Mouse (Mus musculus): ENCODE results near the gene Cd180.
"Not testable (repeated sequence)": the region's sequence is repeated elsewhere in the genome, so short reads cannot be mapped to it uniquely, and the experiment has no call there.

The Cd180 gene

GRCm38 (mm10) chr13:102684890-102685289, 8.5 kb upstream of the Cd180 start:
- DNase-seq: peak in 1 of 2 experiments; percentile 6

- no peak for DNase-seq
Measured at GRCm38 (mm10) chr13:102688121-102688520, 5.2 kb upstream of the Cd180 start.

DNA sequence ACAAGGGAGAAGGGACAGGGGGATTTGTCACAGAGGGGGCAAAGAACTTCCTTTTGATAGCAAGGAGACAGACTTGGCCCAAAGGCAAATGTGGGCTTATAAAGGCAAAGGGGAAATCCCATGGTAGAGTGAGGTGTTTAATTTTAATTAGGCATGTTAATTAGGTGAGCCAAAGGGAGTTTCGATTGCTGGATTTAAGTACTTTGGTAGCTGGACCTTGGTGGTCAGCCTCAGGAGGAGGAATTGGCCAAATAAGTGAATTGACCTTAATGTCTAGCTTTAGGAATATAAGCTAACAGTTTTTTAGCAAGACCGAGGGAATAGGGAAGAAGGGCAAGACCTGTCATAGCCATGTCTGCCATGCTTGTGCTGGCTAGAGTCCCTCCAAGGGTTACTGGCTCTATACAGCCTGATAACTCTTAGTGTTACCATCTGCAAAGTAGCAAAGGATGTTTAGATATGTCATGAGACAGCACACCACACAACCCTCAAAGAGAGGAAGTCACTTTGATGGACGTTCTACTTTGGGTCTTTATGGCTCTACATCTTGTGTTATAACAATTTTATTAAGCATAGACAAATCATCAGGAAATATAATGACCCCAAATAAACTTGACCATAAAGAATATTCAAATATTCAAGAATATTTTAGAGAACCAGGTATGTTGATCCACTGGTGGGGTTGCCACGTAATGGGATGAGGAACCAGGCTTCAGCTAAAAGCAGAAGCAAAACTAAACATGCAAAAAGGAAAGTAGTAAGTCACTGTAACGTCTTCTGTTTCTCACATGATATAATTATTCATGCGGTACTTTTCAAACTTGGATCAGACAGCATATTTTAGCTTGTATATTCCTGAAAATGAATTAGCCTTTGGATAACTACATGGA, 3.9 kb upstream of the Cd180 start:
- DNase-seq: no peak

DNA sequence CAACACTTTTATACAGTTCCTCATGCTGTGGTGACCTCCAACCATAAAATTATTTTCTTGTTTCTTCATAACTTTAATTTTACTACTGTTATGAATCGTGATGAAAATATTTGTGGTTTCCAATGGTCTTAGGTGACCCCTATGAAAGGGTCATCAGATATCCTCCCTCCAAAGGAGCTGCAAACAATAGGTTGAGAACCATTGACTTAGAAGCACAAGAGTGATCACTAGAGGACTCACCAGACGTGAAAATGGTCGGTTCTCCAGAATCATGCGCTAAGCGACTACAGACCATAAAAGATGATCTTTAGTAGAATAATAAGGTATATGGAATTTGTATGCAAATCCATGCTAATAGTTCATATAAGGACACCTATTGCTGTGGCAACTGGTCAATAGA, 3.2 kb upstream of the Cd180 start:
- no peak for DNase-seq

DNA sequence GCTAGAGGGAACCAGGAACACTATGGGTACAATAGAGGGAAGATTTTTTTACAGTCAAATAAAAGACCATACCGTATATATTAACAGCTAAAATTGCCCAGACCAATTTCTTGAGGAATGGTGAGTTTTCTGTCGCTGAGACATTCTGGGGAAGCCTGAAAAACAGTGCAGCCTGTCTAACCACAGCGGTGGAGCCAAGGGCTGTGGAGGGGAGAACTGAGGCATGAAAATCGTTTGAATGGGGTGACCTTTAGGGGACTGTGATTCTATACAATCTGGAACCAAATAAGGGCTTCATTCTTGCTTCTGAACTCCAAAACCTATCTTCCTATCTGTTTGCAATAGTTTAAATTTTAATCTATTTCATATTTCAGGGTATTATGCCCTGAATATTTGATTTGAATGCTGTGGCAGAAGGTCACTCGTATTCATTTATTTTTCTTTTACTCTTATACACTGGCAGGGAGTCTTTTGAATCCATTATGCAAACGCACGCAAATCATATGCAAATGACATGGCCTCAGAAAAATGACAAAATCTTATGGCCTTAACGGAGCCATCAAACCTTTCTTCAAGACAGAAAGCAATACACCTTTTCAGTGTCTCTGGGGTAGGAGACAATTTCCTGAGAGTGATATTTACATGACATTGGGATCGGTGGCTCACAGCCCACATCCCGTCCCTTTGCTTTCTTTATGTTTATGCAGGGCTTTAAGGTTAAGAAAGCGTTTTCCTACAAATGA, 1.8 kb upstream of the Cd180 start:
- no peak for DNase-seq

DNA sequence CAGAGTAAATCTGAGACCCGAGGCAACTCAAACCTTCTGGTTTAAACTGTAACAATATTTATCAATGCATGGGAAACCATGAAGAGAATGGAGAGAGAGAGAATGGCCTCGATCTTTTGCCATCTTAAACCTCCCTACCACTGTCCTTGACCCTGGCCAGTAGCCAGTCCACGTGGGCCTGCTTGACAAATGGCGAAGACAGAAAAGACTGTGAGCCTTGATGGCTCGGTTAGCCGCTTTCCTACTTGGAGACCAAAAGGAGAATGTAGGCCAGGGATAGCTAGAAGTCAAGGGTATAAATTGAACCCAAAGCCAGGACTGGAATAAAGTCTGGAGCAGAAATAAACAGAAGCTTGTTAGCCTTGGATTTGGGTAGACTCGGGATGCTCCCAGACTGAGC, 796 bp downstream of the Cd180 start:
- DNase-seq: no peak

- no peak for DNase-seq
Measured at GRCm38 (mm10) chr13:102695121-102695905, 2.0 kb downstream of the Cd180 start.

DNA sequence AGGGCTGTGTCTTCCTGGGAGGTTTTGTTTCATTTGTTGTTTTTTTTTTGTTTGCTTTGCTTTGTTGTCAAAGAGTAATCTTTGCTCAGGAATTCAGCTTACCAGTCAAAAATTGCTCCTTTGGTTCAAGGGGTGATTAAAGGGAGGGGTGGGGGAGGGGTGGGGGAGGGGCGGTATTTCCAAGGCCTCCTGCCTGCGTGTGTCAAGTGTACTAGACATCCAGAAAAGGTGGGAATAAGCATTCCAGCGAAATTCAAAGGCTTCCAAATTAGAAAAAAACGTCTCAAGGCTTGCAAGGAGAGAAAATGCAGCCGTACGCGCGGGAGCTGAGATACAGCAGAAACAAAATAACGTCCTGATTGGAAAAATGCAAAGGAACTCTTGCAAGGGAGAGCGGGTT, 5.0 kb downstream of the Cd180 start:
- no peak for DNase-seq

- peak; percentile 53 to 72 for DNase-seq
Measured at GRCm38 (mm10) chr13:102698751-102699323, 5.5 kb downstream of the Cd180 start.

- no peak for DNase-seq
Measured at GRCm38 (mm10) chr13:102700176-102700575, 6.8 kb downstream of the Cd180 start.

GRCm38 (mm10) chr13:102700744-102701143, 7.4 kb downstream of the Cd180 start:
- no peak for DNase-seq

DNA sequence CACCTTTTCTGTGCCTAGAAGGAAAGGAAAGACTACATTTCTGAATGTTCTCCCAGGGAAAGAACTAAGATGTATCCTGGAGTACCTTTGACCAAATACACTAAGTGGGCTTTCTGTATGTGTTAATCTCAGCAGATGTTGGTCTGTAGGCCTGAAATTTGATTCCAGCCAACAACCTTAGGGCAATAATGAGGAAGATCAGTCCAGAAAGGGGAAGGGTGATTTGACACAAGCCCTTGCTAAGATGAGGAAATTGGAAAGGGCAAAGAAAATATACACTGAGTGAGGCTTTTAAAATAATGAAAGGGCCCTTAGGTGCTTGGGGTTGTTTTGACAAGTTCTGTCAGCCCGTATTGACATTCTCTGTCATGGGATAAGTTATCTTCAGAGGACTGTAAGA, 23.6 kb downstream of the Cd180 start:
- no peak for DNase-seq

- DNase-seq: no peak
Measured at GRCm38 (mm10) chr13:102725416-102725815, 32.1 kb downstream of the Cd180 start.

DNA sequence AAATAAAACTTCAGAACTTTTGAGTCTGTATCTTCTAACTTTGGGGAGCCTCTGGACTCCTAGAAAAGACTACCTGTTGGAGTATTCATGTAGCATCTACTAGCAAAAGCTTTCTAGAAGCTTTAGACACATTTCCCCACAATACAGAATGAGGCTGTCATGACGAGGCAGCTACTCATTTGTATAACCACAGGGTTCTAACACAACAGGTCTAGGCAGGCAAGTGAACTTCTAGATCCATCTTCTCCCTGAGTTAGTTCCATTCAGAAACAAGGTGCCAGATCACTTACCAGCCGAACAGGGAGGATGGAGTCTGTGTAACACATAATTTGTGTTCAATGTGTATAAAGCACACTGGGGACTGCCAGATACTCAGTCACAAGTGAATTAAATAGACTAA, 32.5 kb downstream of the Cd180 start:
- DNase-seq: no peak

- no peak for DNase-seq
Measured at GRCm38 (mm10) chr13:102726876-102727275, 33.5 kb downstream of the Cd180 start.

DNA sequence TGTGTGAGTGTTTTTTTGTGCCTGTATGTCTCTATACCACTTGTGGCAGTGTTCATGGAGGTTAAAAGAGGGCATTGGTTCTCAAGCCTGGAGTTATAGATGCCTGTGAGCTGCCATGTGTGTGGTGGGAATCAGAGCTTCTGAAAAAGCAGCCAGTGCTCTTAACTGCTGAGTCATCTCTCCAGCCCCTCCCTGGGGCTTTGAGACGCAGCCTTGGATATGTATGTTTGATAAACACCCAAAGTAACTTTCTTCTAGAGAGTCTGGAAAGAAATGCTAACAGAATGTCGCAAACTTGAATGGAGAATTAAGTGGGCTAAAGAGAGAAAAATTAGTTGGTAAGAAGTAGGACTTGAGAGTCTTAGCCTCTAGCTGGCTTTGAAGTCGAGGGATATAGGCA, 34.7 kb downstream of the Cd180 start:
- DNase-seq: no peak

GRCm38 (mm10) chr13:102728951-102729350, 35.6 kb downstream of the Cd180 start:
- DNase-seq: not testable (repeated sequence)

- no peak for DNase-seq
Measured at GRCm38 (mm10) chr13:102733063-102733462, 39.7 kb downstream of the Cd180 start.

DNA sequence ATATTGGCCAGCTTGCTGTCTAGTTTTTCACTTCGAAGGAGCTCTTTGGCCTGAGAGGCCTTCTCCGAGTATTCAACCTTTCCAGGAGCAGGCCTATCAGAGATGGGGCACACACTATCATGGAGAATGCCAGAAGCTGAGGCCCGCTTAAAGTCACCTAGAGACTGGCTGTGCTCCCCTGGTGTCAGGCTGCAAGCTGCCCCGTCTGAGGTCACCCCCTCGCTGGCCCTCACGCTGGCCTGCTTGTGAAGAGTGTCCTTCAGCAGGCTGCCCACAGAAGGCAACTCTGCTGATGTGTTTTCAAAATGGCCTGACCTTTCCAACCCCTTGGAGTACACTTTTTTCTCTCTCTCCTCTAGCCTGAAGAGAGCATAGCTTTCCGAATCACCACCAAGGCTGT, 44.5 kb downstream of the Cd180 start:
- no peak for DNase-seq

GRCm38 (mm10) chr13:102739720-102740535, 46.6 kb downstream of the Cd180 start:
- no peak for DNase-seq

DNA sequence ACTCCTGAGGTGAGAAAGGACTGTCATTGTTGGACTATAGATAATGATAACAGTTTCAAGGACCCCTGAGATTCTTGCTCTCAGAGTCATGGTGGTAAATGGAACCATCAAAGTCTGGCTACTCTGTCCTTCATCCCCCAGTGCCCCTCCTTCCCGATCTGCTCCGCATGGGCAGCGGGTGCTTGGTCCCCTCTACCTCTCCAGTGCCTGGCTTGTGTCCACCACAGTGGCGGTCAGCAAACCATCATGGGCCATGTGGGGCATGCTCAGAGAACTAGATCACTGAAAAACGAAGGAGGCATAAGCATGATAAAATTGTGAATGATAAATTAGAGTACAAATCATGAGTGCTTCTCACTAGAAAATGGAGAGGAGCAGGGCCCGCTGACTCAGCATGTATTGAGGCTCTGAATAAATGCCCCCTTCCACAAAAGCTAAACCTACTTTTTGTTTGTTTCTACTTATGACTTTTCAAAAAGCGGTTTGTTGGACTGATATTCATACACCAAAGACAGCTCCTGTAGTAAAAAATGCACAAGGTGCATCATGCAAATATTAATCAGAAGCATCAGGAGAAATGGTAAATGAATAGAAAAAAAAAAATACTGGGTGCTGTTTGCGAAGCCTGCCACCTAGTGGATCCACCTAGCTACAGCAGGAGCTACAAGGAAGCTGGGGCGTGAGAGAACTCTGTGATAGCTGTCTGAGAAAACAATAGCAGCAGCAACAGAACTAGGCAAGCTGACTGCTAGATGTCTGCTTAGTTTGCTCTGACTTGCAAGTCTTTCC, 51.3 kb downstream of the Cd180 start:
- peak; percentile 51 to 67 for DNase-seq

Measured in cerebellum, postnatal 25 days (tissue).